Mouse (Mus musculus): ENCODE results near the gene Zeb2. TPM values are rescaled to one million over a fixed set of nuclear protein-coding genes. Genes with fewer than 3 reads are reported as not detected.
A peak's percentile ranks its signal among the peaks of the same experiment; 100 is the strongest.

Gene Zeb2
- polyA plus RNA-seq, 1 experiment, result 3.2 TPM

DNA sequence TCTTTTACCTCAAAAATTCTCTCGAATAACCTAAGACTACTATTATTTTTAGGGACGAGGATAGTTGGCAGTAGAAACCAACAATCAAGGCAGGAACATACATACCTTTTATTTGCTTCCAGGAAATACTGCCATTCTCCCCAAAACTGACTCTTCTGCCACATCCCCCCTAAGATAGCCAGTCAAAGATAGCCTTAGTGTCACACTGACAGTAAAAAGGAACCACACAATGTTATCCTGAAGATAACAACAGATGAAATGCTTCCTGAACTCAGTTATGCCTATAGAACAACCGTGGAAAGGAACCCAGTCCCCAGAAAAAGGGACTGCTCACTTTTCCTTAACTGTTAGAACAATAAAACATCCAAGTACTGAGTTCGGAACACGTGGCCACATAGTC is 39.8 kb downstream of the Zeb2 start:
- H3K36me3 ChIP-seq (ENCODE audit: control insufficient read depth, insufficient read depth, low read length), result no peaks in the 10 kb centered on the region
- H3K27ac ChIP-seq (ENCODE audit: control insufficient read depth, insufficient read depth, low read depth, low read length), result no peak overlapping the region
- H3K4me1 ChIP-seq (ENCODE audit: control insufficient read depth, insufficient read depth, low read length), result no peaks in the 10 kb centered on the region
- H3K4me3 ChIP-seq (ENCODE audit: control insufficient read depth, low read depth, low read length), result no peak overlapping the region
- TF ChIP-seq POLR2A (IDR thresholded peaks at IDR 0.05; ENCODE audit: control insufficient read depth, low read depth, low read length) (no peak), CTCF (IDR thresholded peaks at IDR 0.05; ENCODE audit: control insufficient read depth, insufficient read depth, insufficient replicate concordance, low read depth, low read length) (no peak)
- no peaks in the 10 kb centered on the region for H3K27me3 ChIP-seq (ENCODE audit: control insufficient read depth, insufficient read depth, low read length)

GRCm38 (mm10) chr2:45073025-45073424 is 44.2 kb downstream of the Zeb2 start:
- H3K27ac ChIP-seq (ENCODE audit: control insufficient read depth, insufficient read depth, low read depth, low read length), result no peak overlapping the region
- no peaks in the 10 kb centered on the region for H3K36me3 ChIP-seq (ENCODE audit: control insufficient read depth, insufficient read depth, low read length)
- H3K27me3 ChIP-seq (ENCODE audit: control insufficient read depth, insufficient read depth, low read length), result no peaks in the 10 kb centered on the region
- TF ChIP-seq CTCF (IDR thresholded peaks at IDR 0.05; ENCODE audit: control insufficient read depth, insufficient read depth, insufficient replicate concordance, low read depth, low read length) (no peak), POLR2A (IDR thresholded peaks at IDR 0.05; ENCODE audit: control insufficient read depth, low read depth, low read length) (no peak)
- no peak overlapping the region for H3K4me3 ChIP-seq (ENCODE audit: control insufficient read depth, low read depth, low read length)
- H3K4me1 ChIP-seq (ENCODE audit: control insufficient read depth, insufficient read depth, low read length), result no peaks in the 10 kb centered on the region

DNA sequence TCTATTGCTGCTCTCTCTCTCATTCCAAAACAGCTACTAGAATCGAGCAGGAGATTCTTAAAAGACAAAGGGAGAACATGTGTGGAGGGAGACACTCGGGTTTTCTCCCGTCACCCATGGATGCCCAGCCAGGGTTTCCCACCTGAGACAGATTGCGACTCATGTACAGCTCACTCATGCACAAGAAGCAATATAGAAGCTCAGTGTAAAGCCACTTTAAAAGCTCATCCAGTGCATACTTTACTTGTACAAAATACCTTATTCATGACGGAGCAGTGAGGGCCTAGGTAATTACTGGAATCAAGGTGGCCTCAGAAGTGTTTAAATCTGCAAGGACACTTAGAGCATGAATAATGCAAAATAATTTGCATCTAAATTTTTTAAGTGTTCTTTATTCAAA is 45.9 kb downstream of the Zeb2 start:
- Histone ChIP-seq H3K4me1 (ENCODE audit: control insufficient read depth, insufficient read depth, low read length) (peaks cover 2% of the 10 kb centered on the region; the same call in 1 of the 2 replicates), H3K4me3 (ENCODE audit: control insufficient read depth, low read depth, low read length) (no peak overlapping the region), H3K36me3 (ENCODE audit: control insufficient read depth, insufficient read depth, low read length) (no peaks in the 10 kb centered on the region), H3K27ac (ENCODE audit: control insufficient read depth, insufficient read depth, low read depth, low read length) (no peak overlapping the region), H3K27me3 (ENCODE audit: control insufficient read depth, insufficient read depth, low read length) (no peaks in the 10 kb centered on the region)
- TF ChIP-seq POLR2A (IDR thresholded peaks at IDR 0.05; ENCODE audit: control insufficient read depth, low read depth, low read length), result no peak
- TF ChIP-seq CTCF (IDR thresholded peaks at IDR 0.05; ENCODE audit: control insufficient read depth, insufficient read depth, insufficient replicate concordance, low read depth, low read length), result no peak

DNA sequence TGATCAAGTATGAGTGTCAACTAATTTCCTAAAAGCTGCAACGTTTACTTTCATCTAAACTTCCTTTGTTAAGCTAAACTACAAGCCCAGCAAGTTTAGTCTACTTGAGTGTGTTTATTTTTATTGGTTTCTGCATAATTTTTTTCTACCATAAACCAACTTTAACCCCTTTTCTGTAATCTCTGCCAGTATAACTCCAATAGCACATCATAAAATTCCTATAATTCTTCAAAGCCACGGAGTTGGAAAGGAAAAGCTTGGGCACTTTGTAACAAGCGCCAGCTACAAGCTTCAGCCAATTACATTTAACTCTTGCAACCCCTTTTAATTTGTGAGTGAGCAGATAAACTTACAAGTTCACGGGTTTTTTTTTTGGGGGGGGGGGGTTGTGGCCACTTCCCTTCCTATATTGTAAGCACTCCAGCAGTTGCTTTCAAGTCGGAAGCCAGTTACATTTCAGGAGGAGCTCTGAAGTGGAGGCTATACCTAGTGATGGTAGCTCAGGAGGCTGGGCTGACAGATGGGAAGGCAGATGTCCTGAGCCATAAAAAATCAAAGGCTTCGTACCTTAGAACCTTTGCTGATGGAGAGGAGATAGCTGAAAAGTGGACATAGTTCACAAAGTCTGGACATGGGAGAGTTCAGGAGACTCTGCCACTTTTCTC is 46.5 kb downstream of the Zeb2 start:
- Histone ChIP-seq H3K4me3 (ENCODE audit: control insufficient read depth, low read depth, low read length) (no peak overlapping the region), H3K36me3 (ENCODE audit: control insufficient read depth, insufficient read depth, low read length) (no peaks in the 10 kb centered on the region), H3K4me1 (ENCODE audit: control insufficient read depth, insufficient read depth, low read length) (peaks cover 2% of the 10 kb centered on the region; the same call in 1 of the 2 replicates), H3K27ac (ENCODE audit: control insufficient read depth, insufficient read depth, low read depth, low read length) (no peak overlapping the region), H3K27me3 (ENCODE audit: control insufficient read depth, insufficient read depth, low read length) (no peaks in the 10 kb centered on the region)
- TF ChIP-seq CTCF (IDR thresholded peaks at IDR 0.05; ENCODE audit: control insufficient read depth, insufficient read depth, insufficient replicate concordance, low read depth, low read length), result no peak
- no peak for TF ChIP-seq POLR2A (IDR thresholded peaks at IDR 0.05; ENCODE audit: control insufficient read depth, low read depth, low read length)

- Histone ChIP-seq H3K4me3 (ENCODE audit: control insufficient read depth, low read depth, low read length) (no peak overlapping the region), H3K4me1 (ENCODE audit: control insufficient read depth, insufficient read depth, low read length) (peaks cover 2% of the 10 kb centered on the region; the same call in 1 of the 2 replicates), H3K27me3 (ENCODE audit: control insufficient read depth, insufficient read depth, low read length) (no peaks in the 10 kb centered on the region), H3K36me3 (ENCODE audit: control insufficient read depth, insufficient read depth, low read length) (no peaks in the 10 kb centered on the region), H3K27ac (ENCODE audit: control insufficient read depth, insufficient read depth, low read depth, low read length) (no peak overlapping the region)
- TF ChIP-seq CTCF (IDR thresholded peaks at IDR 0.05; ENCODE audit: control insufficient read depth, insufficient read depth, insufficient replicate concordance, low read depth, low read length), result no peak
- no peak for TF ChIP-seq POLR2A (IDR thresholded peaks at IDR 0.05; ENCODE audit: control insufficient read depth, low read depth, low read length)
Measured at GRCm38 (mm10) chr2:45068792-45069550, 48.2 kb downstream of the Zeb2 start.

DNA sequence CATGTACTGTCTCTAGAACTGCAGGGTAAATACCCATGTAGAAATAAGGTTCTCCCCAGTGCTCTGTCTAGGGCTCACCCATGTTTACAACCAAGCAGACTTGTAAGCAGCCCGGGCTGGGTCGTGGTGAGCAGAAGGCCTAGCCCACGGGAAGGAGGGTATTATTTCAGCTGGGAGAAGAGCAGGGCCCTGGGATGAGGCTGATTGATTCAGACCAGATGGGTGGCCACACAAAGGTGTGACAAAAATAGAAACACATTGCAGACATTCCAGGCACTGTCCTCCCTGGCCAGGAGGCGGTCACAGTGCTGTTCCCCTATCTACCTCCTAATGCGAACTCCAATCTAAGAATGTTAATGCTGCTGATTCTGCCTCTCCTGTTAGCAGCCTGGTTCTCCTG is 50.1 kb downstream of the Zeb2 start:
- no peak overlapping the region; the same call in 1 of the 2 replicates for H3K27ac ChIP-seq (ENCODE audit: control insufficient read depth, insufficient read depth, low read depth, low read length)
- no peak overlapping the region for H3K4me3 ChIP-seq (ENCODE audit: control insufficient read depth, low read depth, low read length)
- TF ChIP-seq CTCF (IDR thresholded peaks at IDR 0.05; ENCODE audit: control insufficient read depth, insufficient read depth, insufficient replicate concordance, low read depth, low read length), result no peak
- TF ChIP-seq POLR2A (IDR thresholded peaks at IDR 0.05; ENCODE audit: control insufficient read depth, low read depth, low read length), result no peak
- no peaks in the 10 kb centered on the region for H3K36me3 ChIP-seq (ENCODE audit: control insufficient read depth, insufficient read depth, low read length)
- peaks cover 2% of the 10 kb centered on the region; the same call in 1 of the 2 replicates for H3K4me1 ChIP-seq (ENCODE audit: control insufficient read depth, insufficient read depth, low read length)
- no peaks in the 10 kb centered on the region for H3K27me3 ChIP-seq (ENCODE audit: control insufficient read depth, insufficient read depth, low read length)

DNA sequence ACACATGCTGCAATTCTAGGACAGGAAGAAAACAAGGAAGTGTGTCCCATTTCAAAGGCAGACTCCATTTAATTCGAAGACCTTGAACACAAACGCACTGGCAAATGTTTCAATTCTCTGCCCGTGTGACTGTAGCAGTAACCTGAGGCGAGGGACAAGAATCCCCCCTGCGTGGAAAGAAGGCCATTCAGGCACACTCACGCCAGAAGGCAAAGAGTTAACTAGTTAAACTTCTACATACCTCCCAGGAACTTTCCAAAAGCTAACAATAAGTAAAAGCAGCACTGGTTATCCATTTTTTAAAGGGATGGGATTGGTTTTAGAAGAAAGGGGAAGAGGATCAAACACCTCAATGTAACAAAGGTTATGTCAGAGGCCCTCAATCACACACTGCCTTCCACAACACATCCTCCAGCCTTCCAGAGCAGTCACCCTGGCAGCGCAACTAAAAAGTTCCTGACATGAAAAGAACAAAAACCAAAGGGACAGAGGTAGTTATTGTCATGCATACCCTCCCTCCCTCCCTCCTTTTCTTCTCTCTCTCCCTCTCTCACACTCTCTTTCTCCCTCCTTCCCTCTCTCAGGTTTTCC is 53.8 kb downstream of the Zeb2 start:
- TF ChIP-seq POLR2A (IDR thresholded peaks at IDR 0.05; ENCODE audit: control insufficient read depth, low read depth, low read length) (no peak), CTCF (IDR thresholded peaks at IDR 0.05; ENCODE audit: control insufficient read depth, insufficient read depth, insufficient replicate concordance, low read depth, low read length) (no peak)
- H3K27ac ChIP-seq (ENCODE audit: control insufficient read depth, insufficient read depth, low read depth, low read length), result peak overlapping the region; percentile 16; the same call in 1 of the 2 replicates
- H3K4me1 ChIP-seq (ENCODE audit: control insufficient read depth, insufficient read depth, low read length), result peaks cover 2% of the 10 kb centered on the region; the same call in 1 of the 2 replicates
- H3K36me3 ChIP-seq (ENCODE audit: control insufficient read depth, insufficient read depth, low read length), result no peaks in the 10 kb centered on the region
- no peak overlapping the region for H3K4me3 ChIP-seq (ENCODE audit: control insufficient read depth, low read depth, low read length)
- no peaks in the 10 kb centered on the region for H3K27me3 ChIP-seq (ENCODE audit: control insufficient read depth, insufficient read depth, low read length)

All from testis, adult 2 months (tissue).